Mouse (Mus musculus) bone marrow, adult 2 months (tissue): ENCODE measurements around the gene Napsa. TPM values are rescaled to one million over a fixed set of nuclear protein-coding genes. Genes with fewer than 3 reads are reported as not detected.

ENCODE experiments used
- H3K27ac ChIP-seq: fragments of 200-500 bp; 2 replicates; pipeline ENCODE4 v1.5.1; 2012; ENCODE audit warnings: low read depth, mild to moderate bottlenecking, control low read depth, inconsistent platforms, low read length; ENCODE audit not compliant: control insufficient read depth, poor library complexity, insufficient read depth
- H3K4me1 ChIP-seq: fragments of 200-500 bp; 2 replicates; pipeline ENCODE4 v1.6.1; 2011; ENCODE audit warnings: low read length; ENCODE audit not compliant: control insufficient read depth, insufficient read depth
- H3K4me3 ChIP-seq: fragments of 200-500 bp; replicated peaks from 2 replicates; pipeline ENCODE3; 2011; ENCODE audit warnings: mild to moderate bottlenecking, low read depth, low read length, control low read depth; ENCODE audit not compliant: control insufficient read depth
- CTCF ChIP-seq: fragments of 200-500 bp; IDR thresholded peaks from 2 replicates; pipeline ENCODE4 v1.5.1; 2011; ENCODE audit warnings: low read length, control low read depth; ENCODE audit not compliant: control insufficient read depth, insufficient read depth
- POLR2A ChIP-seq: fragments of 200-500 bp; IDR thresholded peaks from 2 replicates; pipeline ENCODE4 v1.6.1; 2011; ENCODE audit warnings: low read depth, mild to moderate bottlenecking, control low read depth, low read length, borderline replicate concordance; ENCODE audit not compliant: control insufficient read depth
- WGBS: fragments of 180-500 bp; shearing (Covaris S2); methylation state at CpG from one replicate; pipeline ENCODE4 v1.1.7; 2018; 5-methylcytosine and 5-hydroxymethylcytosine counted together
- polyA plus RNA-seq: library from polyadenylated mRNA; stranded (reverse); fragments of >200 nt; gene quantifications from 2 replicates; pipeline ENCODE4 v1.2.4, GENCODE M21; 2011; ENCODE audit warnings: low replicate concordance; ENCODE audit not compliant: missing spikeins, insufficient read depth, insufficient read length

The Napsa gene
- polyA plus RNA-seq, 1 experiment: 49.7 TPM

DNA sequence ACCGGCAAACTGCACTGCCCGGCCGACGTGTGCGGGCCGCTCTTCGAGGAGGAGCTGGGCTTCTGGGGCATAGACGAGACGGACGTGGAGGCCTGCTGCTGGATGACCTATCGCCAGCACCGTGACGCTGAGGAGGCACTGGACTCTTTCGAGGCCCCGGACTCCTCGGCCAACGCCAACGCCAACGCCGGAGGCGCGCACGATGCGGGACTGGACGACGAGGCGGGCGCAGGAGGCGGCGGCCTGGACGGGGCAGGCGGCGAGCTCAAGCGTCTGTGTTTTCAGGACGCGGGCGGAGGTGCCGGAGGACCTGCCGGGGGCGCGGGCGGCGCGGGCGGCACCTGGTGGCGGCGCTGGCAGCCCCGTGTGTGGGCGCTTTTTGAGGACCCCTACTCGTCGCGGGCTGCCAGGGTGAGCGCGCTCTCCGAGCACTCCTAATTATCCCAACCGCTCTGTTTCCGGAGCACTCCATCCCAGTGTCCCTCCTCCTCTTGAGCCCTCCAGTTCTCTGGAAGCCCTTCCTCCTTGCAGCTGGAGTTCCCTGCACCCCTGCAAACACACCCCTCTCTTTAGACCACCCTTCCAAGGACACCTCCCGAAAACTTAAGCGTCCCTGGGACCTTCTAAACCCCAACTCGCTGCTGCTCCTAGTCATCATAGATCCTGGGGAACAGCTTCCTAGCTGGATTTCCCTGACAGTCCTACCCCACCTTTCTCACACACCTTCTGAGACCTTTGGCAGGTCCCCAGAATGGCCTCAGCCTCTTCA lies 19.4 kb downstream of the Napsa start:
- H3K4me3 ChIP-seq: peak overlapping the region; percentile 24
- 3% methylated on average over 60 of the region's 60 CpGs for WGBS
- peaks cover 1% of the 10 kb centered on the region for H3K4me1 ChIP-seq

DNA sequence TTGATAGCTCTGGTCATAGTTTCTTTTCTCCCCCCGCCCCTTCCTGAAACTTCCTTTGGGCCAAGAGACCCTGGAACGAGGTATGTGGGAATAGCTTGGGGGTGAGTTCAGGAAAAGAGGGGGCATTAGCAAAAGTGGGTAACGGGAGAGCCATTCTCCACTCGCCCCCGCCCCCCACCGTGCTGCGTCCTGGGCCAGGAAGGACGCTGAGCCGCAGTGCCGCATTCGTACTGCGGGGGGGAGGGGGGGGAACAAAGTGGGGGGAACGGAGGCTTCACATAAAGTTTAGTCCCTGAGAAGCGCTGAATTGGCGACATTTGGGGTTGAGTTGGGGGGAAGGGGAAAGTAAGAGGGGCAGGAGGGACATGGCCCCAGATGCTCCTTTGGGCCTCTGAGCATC lies 20.9 kb downstream of the Napsa start:
- TF ChIP-seq CTCF: no peak
- TF ChIP-seq POLR2A: no peak
- 2% methylated on average over 15 of the region's 15 CpGs for WGBS
- H3K27ac ChIP-seq: no peak overlapping the region
- H3K4me1 ChIP-seq: peaks cover 1% of the 10 kb centered on the region
- no peak overlapping the region for H3K4me3 ChIP-seq

More for the DNA sequence above, 19.4 kb downstream of the Napsa start:
- no peak overlapping the region for H3K27ac ChIP-seq
- no peak for TF ChIP-seq POLR2A
- TF ChIP-seq CTCF: no peak

DNA sequence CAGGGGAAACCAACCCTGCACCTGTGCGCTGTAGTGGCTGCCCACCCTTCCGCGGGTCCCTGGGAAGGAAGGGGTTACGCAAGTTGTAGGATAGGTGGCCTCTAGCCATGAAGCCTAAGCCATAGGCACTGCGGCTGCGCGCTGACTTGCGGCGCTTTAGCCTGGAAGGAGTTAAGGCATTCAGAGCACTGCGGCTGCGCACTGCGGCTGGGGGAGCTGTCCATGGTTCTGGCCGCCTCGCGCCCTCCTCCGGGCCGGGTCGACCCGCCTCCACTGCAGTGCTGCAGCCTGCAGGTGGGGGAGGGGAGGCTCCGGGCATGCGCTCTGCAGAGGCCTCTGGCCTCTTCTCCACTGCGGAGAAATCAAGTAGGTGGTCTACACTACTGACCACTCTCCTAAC lies 21.6 kb downstream of the Napsa start:
- no peak for TF ChIP-seq CTCF
- 0 out of 2 replicates have a peak, but pooled peaks have one; percentile 30 for TF ChIP-seq POLR2A
- H3K4me3 ChIP-seq: no peak overlapping the region
- H3K4me1 ChIP-seq: peaks cover 1% of the 10 kb centered on the region; the same call in 1 of the 2 replicates
- 2% methylated on average over 22 of the region's 22 CpGs for WGBS
- no peak overlapping the region for H3K27ac ChIP-seq

- 72% methylated on average over 6 of the region's 6 CpGs for WGBS
- Histone ChIP-seq H3K27ac (no peak overlapping the region), H3K4me3 (no peak overlapping the region), H3K4me1 (peaks cover 1% of the 10 kb centered on the region; the same call in 1 of the 2 replicates)
- no peak for TF ChIP-seq POLR2A
- no peak for TF ChIP-seq CTCF
Measured at GRCm38 (mm10) chr7:44594291-44594690, 22.1 kb downstream of the Napsa start.

DNA sequence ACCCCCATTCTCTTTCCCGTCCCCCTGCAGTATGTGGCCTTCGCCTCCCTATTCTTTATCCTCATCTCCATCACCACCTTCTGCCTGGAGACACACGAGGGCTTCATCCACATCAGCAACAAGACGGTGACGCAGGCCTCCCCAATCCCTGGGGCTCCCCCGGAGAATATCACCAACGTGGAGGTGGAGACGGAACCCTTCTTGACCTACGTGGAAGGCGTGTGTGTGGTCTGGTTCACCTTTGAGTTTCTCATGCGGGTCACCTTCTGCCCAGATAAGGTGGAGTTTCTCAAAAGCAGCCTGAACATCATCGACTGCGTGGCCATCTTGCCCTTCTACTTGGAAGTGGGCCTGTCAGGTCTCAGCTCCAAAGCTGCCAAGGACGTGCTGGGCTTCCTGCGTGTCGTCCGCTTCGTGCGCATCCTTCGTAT lies 23.0 kb downstream of the Napsa start:
- no peaks in the 10 kb centered on the region for H3K4me1 ChIP-seq
- TF ChIP-seq POLR2A: no peak
- no peak for TF ChIP-seq CTCF
- no peak overlapping the region for H3K27ac ChIP-seq
- 89% methylated on average over 20 of the region's 20 CpGs for WGBS
- H3K4me3 ChIP-seq: no peak overlapping the region

DNA sequence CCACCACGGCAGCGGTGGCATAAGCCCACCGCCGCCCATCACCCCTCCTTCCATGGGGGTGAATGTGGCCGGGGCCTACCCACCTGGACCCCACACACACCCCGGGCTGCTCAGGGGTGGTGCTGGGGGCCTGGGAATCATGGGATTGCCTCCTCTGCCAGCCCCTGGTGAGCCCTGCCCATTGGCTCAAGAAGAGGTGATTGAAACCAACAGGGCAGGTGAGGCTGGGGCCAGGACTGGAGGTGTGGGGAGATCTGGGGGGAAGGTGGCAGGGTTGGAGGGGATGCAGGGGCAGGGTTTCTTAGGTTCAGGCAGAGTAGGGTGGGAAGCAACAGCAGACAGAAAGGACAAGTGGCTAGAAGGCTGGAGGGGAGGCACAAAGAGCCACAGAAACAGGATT lies 23.9 kb downstream of the Napsa start:
- H3K27ac ChIP-seq: no peak overlapping the region
- no peak for TF ChIP-seq CTCF
- WGBS: 82% methylated on average over 6 of the region's 6 CpGs
- H3K4me3 ChIP-seq: no peak overlapping the region
- no peaks in the 10 kb centered on the region for H3K4me1 ChIP-seq

DNA sequence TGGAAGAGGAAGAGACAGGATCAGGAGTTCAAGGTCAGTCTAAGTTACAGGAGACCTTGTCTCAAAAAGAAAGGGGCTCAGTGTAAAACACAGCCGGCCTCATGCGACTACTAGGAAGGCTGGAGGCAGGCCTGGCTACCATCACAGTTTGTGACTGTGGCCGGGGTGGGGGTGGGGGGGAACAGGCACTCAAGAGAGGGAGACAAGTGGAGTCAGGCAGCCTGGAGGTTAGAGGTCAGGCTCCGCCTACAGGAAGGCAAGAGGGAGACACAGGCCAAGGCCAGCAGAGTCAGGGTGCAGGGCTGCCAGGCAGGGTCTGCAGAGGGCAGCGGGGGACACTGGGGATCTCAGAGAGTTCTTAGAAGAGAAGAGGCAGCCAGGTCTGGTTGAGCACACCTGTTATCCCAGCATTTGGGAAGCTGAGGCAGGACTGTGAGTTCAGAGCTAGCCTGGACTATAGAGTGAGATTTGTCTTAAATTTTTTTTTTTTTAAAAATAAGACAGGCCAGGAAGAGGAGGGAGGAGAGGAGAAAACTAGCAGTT lies 24.9 kb downstream of the Napsa start:
- 52% methylated on average over 5 of the region's 5 CpGs for WGBS
- TF ChIP-seq POLR2A: no peak
- TF ChIP-seq CTCF: no peak
- no peak overlapping the region for H3K4me3 ChIP-seq
- no peaks in the 10 kb centered on the region for H3K4me1 ChIP-seq
- no peak overlapping the region for H3K27ac ChIP-seq

GRCm38 (mm10) chr7:44597666-44598065 lies 25.5 kb downstream of the Napsa start:
- Histone ChIP-seq H3K27ac (no peak overlapping the region), H3K4me1 (no peaks in the 10 kb centered on the region), H3K4me3 (no peak overlapping the region)
- 88% methylated on average over 4 of the region's 4 CpGs for WGBS
- TF ChIP-seq CTCF: no peak
- no peak for TF ChIP-seq POLR2A
